Mouse (Mus musculus): Measurements from ENCODE around the gene Ogt. TPM values are rescaled to one million over a fixed set of nuclear protein-coding genes. Genes with fewer than 3 reads are reported as not detected.

The Ogt gene
- total and polyA plus RNA-seq, 3 experiments: 51.0 to 53.1 (median 52.4) TPM

GRCm38 (mm10) chrX:101646621-101647020, 6.8 kb downstream of the Ogt start:
- Histone ChIP-seq H3K4me3 (no peak overlapping the region), H3K36me3 (ENCODE audit: control insufficient read depth, insufficient read depth, low read length) (peaks cover 22% of the 10 kb centered on the region), H3K4me1 (ENCODE audit: control insufficient read depth, insufficient read depth, low read length) (peaks cover 2% of the 10 kb centered on the region), H3K27me3 (ENCODE audit: control insufficient read depth, insufficient read depth, low read length) (no peaks in the 10 kb centered on the region), H3K9ac (ENCODE audit: low read depth, low read length) (no peak overlapping the region), H3K79me2 (replicated peaks; ENCODE audit: control insufficient read depth, insufficient read depth, low read length) (0 out of 2 replicates have a peak, but pooled peaks cover 1% of the 10 kb centered on the region), H3K27ac (no peak overlapping the region)
- no peak for DNase-seq
- TF ChIP-seq CTCF (IDR thresholded peaks at IDR 0.05) (no peak), POLR2A (IDR thresholded peaks at IDR 0.05; ENCODE audit: insufficient read depth, low read depth, low read length) (no peak), EP300 (IDR thresholded peaks at IDR 0.05; ENCODE audit: insufficient read depth, low read depth, low read length) (no peak)
- 53% methylated on average over 5 of the region's 5 CpGs for WGBS
- intact Hi-C loops (cut with DNase I): no loop called here

DNA sequence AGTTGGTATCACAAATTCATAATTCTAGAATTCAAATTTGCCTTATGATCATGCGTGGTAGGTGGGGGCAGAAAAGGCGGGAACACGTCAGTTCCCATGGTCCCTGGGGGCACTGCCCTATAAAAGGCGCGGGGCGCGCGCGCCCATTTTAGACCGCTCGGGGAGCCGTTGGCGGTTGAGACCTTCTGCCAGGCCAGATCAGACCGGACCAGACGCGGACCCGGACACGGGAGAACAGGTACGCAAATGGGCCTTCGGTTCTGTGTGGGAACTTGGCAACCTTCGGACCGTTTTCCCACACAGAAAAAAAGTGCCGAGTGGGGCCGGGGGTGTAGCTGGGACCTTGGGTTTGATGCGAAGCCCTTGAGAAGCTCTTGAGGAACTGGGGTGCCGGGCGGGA, 55.8 kb downstream of the Ogt start:
- Histone ChIP-seq H3K27ac (no peak overlapping the region), H3K79me2 (replicated peaks; ENCODE audit: control insufficient read depth, insufficient read depth, low read length) (no peaks in the 10 kb centered on the region), H3K36me3 (ENCODE audit: control insufficient read depth, insufficient read depth, low read length) (no peaks in the 10 kb centered on the region), H3K9ac (ENCODE audit: low read depth, low read length) (no peak overlapping the region), H3K27me3 (ENCODE audit: control insufficient read depth, insufficient read depth, low read length) (no peaks in the 10 kb centered on the region), H3K4me3 (no peak overlapping the region), H3K4me1 (ENCODE audit: control insufficient read depth, insufficient read depth, low read length) (no peaks in the 10 kb centered on the region)
- intact Hi-C loops (cut with DNase I): no loop called here
- 89% methylated on average over 27 of the region's 27 CpGs for WGBS
- no peak for DNase-seq
- no peak for TF ChIP-seq CTCF (IDR thresholded peaks at IDR 0.05)
- no peak for TF ChIP-seq EP300 (IDR thresholded peaks at IDR 0.05; ENCODE audit: insufficient read depth, low read depth, low read length)
- TF ChIP-seq POLR2A (IDR thresholded peaks at IDR 0.05; ENCODE audit: insufficient read depth, low read depth, low read length): no peak

DNA sequence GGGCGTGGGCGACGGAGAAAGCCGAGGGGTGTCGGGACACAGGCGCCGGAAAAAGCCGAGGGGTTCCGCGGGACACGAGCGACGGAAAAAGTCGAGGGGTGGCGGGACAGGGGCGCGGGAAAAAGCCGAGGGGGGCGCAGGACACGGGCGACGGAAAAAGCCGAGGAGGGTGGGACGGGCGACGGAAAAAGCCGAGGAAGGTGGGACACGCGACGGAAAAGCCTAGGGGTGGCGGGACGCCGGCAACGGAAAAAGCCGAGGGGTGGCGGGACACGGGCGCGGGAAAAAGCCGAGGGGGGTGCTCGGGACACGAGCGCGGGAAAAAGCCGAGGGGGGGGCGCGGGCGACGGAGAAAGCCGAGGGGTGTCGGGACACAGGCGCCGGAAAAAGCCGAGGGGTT, 57.7 kb downstream of the Ogt start:
- H3K4me3 ChIP-seq: no peak overlapping the region
- intact Hi-C loops (cut with DNase I): no loop called here
- H3K27ac ChIP-seq: no peak overlapping the region
- no peaks in the 10 kb centered on the region for H3K79me2 ChIP-seq (replicated peaks; ENCODE audit: control insufficient read depth, insufficient read depth, low read length)
- no peaks in the 10 kb centered on the region for H3K27me3 ChIP-seq (ENCODE audit: control insufficient read depth, insufficient read depth, low read length)
- H3K36me3 ChIP-seq (ENCODE audit: control insufficient read depth, insufficient read depth, low read length): no peaks in the 10 kb centered on the region
- H3K4me1 ChIP-seq (ENCODE audit: control insufficient read depth, insufficient read depth, low read length): no peaks in the 10 kb centered on the region
- WGBS: 71% methylated on average over 43 of the region's 54 CpGs
- TF ChIP-seq POLR2A (IDR thresholded peaks at IDR 0.05; ENCODE audit: insufficient read depth, low read depth, low read length) (no peak), CTCF (IDR thresholded peaks at IDR 0.05) (no peak), EP300 (IDR thresholded peaks at IDR 0.05; ENCODE audit: insufficient read depth, low read depth, low read length) (no peak)
- H3K9ac ChIP-seq (ENCODE audit: low read depth, low read length): no peak overlapping the region
- DNase-seq: no peak

- H3K4me3 ChIP-seq: no peak overlapping the region
- no peaks in the 10 kb centered on the region for H3K36me3 ChIP-seq (ENCODE audit: control insufficient read depth, insufficient read depth, low read length)
- no peaks in the 10 kb centered on the region for H3K79me2 ChIP-seq (replicated peaks; ENCODE audit: control insufficient read depth, insufficient read depth, low read length)
- DNase-seq: no peak
- no peak overlapping the region for H3K27ac ChIP-seq
- WGBS: 54% methylated on average over 23 of the region's 23 CpGs
- H3K4me1 ChIP-seq (ENCODE audit: control insufficient read depth, insufficient read depth, low read length): no peaks in the 10 kb centered on the region
- no peak overlapping the region for H3K9ac ChIP-seq (ENCODE audit: low read depth, low read length)
- TF ChIP-seq CTCF (IDR thresholded peaks at IDR 0.05) (no peak), POLR2A (IDR thresholded peaks at IDR 0.05; ENCODE audit: insufficient read depth, low read depth, low read length) (no peak), EP300 (IDR thresholded peaks at IDR 0.05; ENCODE audit: insufficient read depth, low read depth, low read length) (no peak)
- intact Hi-C loops (cut with DNase I): no loop called here
- H3K27me3 ChIP-seq (ENCODE audit: control insufficient read depth, insufficient read depth, low read length): no peaks in the 10 kb centered on the region
Observed at GRCm38 (mm10) chrX:101698232-101698631, 58.4 kb downstream of the Ogt start.

DNA sequence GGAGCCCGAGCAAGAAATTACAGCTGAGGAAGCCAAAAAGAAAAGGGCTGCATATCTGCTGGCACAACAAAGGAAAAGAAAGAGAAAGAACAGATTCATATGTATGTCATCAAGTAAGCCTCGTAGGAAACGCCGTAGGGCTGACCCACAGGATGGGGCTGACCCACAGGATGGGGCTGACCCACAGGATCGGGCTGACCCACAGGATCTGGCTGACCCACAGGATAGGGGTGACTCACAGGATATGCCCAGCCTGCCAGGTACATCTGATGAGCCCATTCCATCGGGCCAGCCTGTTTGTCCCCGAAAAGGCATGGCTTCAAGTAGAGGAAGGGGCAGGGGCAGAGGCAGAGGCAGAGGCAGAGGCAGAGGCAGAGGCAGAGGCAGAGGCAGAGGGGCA, 65.3 kb downstream of the Ogt start:
- Histone ChIP-seq H3K27me3 (ENCODE audit: control insufficient read depth, insufficient read depth, low read length) (no peaks in the 10 kb centered on the region), H3K27ac (no peak overlapping the region), H3K4me3 (no peak overlapping the region), H3K4me1 (ENCODE audit: control insufficient read depth, insufficient read depth, low read length) (no peaks in the 10 kb centered on the region), H3K36me3 (ENCODE audit: control insufficient read depth, insufficient read depth, low read length) (no peaks in the 10 kb centered on the region), H3K9ac (ENCODE audit: low read depth, low read length) (no peak overlapping the region), H3K79me2 (replicated peaks; ENCODE audit: control insufficient read depth, insufficient read depth, low read length) (no peaks in the 10 kb centered on the region)
- intact Hi-C loops (cut with DNase I): no loop called here
- DNase-seq: no peak
- no peak for TF ChIP-seq CTCF (IDR thresholded peaks at IDR 0.05)
- no peak for TF ChIP-seq POLR2A (IDR thresholded peaks at IDR 0.05; ENCODE audit: insufficient read depth, low read depth, low read length)
- TF ChIP-seq EP300 (IDR thresholded peaks at IDR 0.05; ENCODE audit: insufficient read depth, low read depth, low read length): no peak
- WGBS: 48% methylated on average over 7 of the region's 7 CpGs

DNA sequence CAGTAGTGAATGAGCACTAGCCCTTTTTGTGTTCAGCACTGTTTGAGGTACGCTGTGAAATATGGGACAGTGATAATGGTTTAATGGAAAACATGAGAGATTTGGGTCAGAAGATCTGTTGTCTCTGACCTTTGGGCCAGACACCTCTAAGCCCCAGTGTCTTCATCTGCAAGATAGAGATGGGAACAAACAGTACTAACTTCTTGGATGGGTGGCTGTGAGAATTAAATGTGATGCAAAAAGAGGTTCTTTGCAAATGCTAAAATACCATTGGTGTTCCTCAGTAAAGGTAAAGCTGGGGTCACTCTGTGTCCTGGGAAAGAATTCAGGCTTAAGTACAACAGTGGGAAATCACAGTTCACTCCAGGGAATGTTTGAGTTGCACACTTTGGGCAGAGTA, 80.5 kb downstream of the Ogt start:
- no peaks in the 10 kb centered on the region for H3K79me2 ChIP-seq (replicated peaks; ENCODE audit: control insufficient read depth, insufficient read depth, low read length)
- DNase-seq: no peak
- H3K9ac ChIP-seq (ENCODE audit: low read depth, low read length): no peak overlapping the region
- intact Hi-C loops (cut with DNase I): no loop called here
- H3K27ac ChIP-seq: no peak overlapping the region
- no peaks in the 10 kb centered on the region for H3K27me3 ChIP-seq (ENCODE audit: control insufficient read depth, insufficient read depth, low read length)
- no peak overlapping the region for H3K4me3 ChIP-seq
- 81% methylated on average over 1 of the region's 1 CpGs for WGBS
- H3K36me3 ChIP-seq (ENCODE audit: control insufficient read depth, insufficient read depth, low read length): no peaks in the 10 kb centered on the region
- H3K4me1 ChIP-seq (ENCODE audit: control insufficient read depth, insufficient read depth, low read length): no peaks in the 10 kb centered on the region
- TF ChIP-seq EP300 (IDR thresholded peaks at IDR 0.05; ENCODE audit: insufficient read depth, low read depth, low read length) (no peak), CTCF (IDR thresholded peaks at IDR 0.05) (no peak), POLR2A (IDR thresholded peaks at IDR 0.05; ENCODE audit: insufficient read depth, low read depth, low read length) (no peak)
